Mouse (Mus musculus): ENCODE measurements at regions not wholly inside any gene's neighbourhood (a gene's known extent, or its start where the extent isn't known, plus 50 kb on each side); places are given as distances from the start of the nearest gene placed in this dataset.

- no peak for DNase-seq (ENCODE audit: low spot score in 2 of 2)
Observed at GRCm38 (mm10) chr9:73319704-73320307, 206.6 kb downstream of the Rsl24d1 start.

- DNase-seq (ENCODE audit: low spot score in 2 of 2): no peak
Observed at GRCm38 (mm10) chr9:73331066-73331465, 217.8 kb downstream of the Rsl24d1 start.

GRCm38 (mm10) chr9:73336039-73336438 is 222.8 kb downstream of the Rsl24d1 start:
- DNase-seq (ENCODE audit: low spot score in 2 of 2): peak in 1 of 2 experiments; percentile 6

- no peak for DNase-seq (ENCODE audit: low spot score in 2 of 2)
Observed at GRCm38 (mm10) chr9:73337045-73337740, 224.0 kb downstream of the Rsl24d1 start.

GRCm38 (mm10) chr9:73355876-73356275 is 242.7 kb downstream of the Rsl24d1 start:
- DNase-seq (ENCODE audit: low spot score in 2 of 2): no peak

- no peak for DNase-seq (ENCODE audit: low spot score in 2 of 2)
Observed at GRCm38 (mm10) chr9:73358968-73359367, 245.7 kb downstream of the Rsl24d1 start.

- no peak for DNase-seq (ENCODE audit: low spot score in 2 of 2)
Observed at GRCm38 (mm10) chr9:73380768-73381167, 267.5 kb downstream of the Rsl24d1 start.

- no peak for DNase-seq (ENCODE audit: low spot score in 2 of 2)
Observed at GRCm38 (mm10) chr9:73392036-73392435, 278.8 kb downstream of the Rsl24d1 start.

GRCm38 (mm10) chr9:73413367-73413930 is 300.2 kb downstream of the Rsl24d1 start:
- DNase-seq (ENCODE audit: low spot score in 2 of 2): no peak

GRCm38 (mm10) chr9:73416084-73416777 is 303.0 kb downstream of the Rsl24d1 start:
- no peak for DNase-seq (ENCODE audit: low spot score in 2 of 2)

All from left cerebral cortex, adult 9 months (tissue).